Mouse (Mus musculus): Measurements from ENCODE around the gene 4933405L10Rik.

GRCm38 (mm10) chr8:105707498-105708403 lies at the start of gene 4933405L10Rik, which contains the start of gene Enkd1:
- TF ChIP-seq POLR2A (IDR thresholded peaks at IDR 0.05; ENCODE audit: extremely low read depth, insufficient read depth, low read length) (no peak), CTCF (IDR thresholded peaks at IDR 0.05; ENCODE audit: low read depth, low read length) (no peak)
